Mouse (Mus musculus) ES-E14 (cell line): ENCODE data around the gene Ltbp1.

Experiments
- CHD2 ChIP-seq: IDR thresholded peaks from 2 replicates; pipeline ENCODE4 v1.6.1; 2014; ENCODE audit warnings: mild to moderate bottlenecking, low read depth, low read length, inconsistent platforms
- HCFC1 ChIP-seq: IDR thresholded peaks from 2 replicates; pipeline ENCODE4 v1.6.1; 2012; ENCODE audit warnings: low read length, inconsistent platforms, borderline replicate concordance; ENCODE audit not compliant: insufficient read depth
- ZC3H11A ChIP-seq: IDR thresholded peaks from 2 replicates; pipeline ENCODE4 v1.6.1; 2012; ENCODE audit warnings: low read depth, mild to moderate bottlenecking, inconsistent platforms, low read length, borderline replicate concordance
- ZNF384 ChIP-seq: IDR thresholded peaks from 2 replicates; pipeline ENCODE4 v1.6.1; 2012; ENCODE audit warnings: low read depth, low read length, inconsistent platforms

DNA sequence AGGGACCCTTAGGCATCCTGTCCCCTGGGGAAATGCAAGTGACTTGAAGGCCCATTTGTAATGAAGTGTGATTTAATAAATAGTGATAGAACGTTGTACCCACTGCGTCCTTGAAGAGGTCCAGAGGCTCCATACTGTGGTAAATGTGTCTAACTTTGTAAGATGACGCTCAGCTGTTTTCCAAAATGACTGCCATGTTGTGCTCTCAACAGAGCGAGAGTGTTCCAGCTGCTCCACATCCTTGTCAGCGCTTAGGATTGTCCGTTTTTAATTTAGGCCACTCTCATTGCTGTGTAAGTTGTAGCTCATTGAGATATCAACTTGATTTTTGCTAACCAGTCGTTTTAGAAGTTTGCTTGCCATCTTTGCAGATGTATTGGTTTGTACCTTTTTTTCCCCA lies 91.4 kb downstream of the Ltbp1 start:
- TF ChIP-seq HCFC1 = no peak
- no peak for TF ChIP-seq CHD2
- TF ChIP-seq ZC3H11A = no peak
- no peak for TF ChIP-seq ZNF384
